Mouse (Mus musculus): ENCODE measurements around the gene Rsph3a.
"Not testable (repeated sequence)": the region's sequence is repeated elsewhere in the genome, so short reads cannot be mapped to it uniquely, and the experiment has no call there.

GRCm38 (mm10) chr17:8013974-8014373 lies 68.6 kb downstream of the Rsph3a start:
- TF ChIP-seq CTCF (IDR thresholded peaks at IDR 0.05; ENCODE audit: borderline replicate concordance, insufficient read depth, low read depth, low read length); POLR2A (IDR thresholded peaks at IDR 0.05; ENCODE audit: borderline replicate concordance, insufficient read depth, low read length): not testable (repeated sequence)
